Mouse (Mus musculus): ENCODE results near the gene Stx1a. TPM values are rescaled to one million over a fixed set of nuclear protein-coding genes. Genes with fewer than 3 reads are reported as not detected.

The Stx1a gene
- polyA plus RNA-seq (2012; fragmentation: generic; extraction: Trizol) = 5.3 TPM
- long read RNA-seq, experiment 1, transcript Stx1a-204 (10 exons, 2,167 nt) = major isoform, 5 of 7 reads
- long read RNA-seq, experiment 1, partial matches to known transcripts = 0 of 7 reads
- long read RNA-seq, experiment 1, other reads (novel, unspliced or antisense) = 1 of 7 reads
- long read RNA-seq, experiment 2, transcript Stx1a-204 (10 exons, 2,167 nt) = major isoform, 35 of 39 reads
- long read RNA-seq, experiment 2, partial matches to known transcripts = 0 of 39 reads
- long read RNA-seq, experiment 2, other reads (novel, unspliced or antisense) = 4 of 39 reads

GRCm38 (mm10) chr5:135023344-135024173 lies at the start of gene Stx1a:
TSS of gene Stx1a (plus strand) at chr5:135023482.
- TF ChIP-seq CEBPB (IDR thresholded peaks at IDR 0.05; ENCODE audit: low read depth) (no peak), USF1 (IDR thresholded peaks at IDR 0.05; ENCODE audit: low read depth) (no peak), MAX (IDR thresholded peaks at IDR 0.05) (no peak), CTCF (IDR thresholded peaks at IDR 0.05; ENCODE audit: control insufficient read depth, insufficient read depth, insufficient read length) (no peak), FOSL1 (IDR thresholded peaks at IDR 0.05; ENCODE audit: insufficient read depth, low read length, poor library complexity, severe bottlenecking) (no peak), MYOG (IDR thresholded peaks at IDR 0.05; ENCODE audit: control insufficient read depth, extremely low read depth, insufficient read length) (no peak), MYOD1 (IDR thresholded peaks at IDR 0.05; ENCODE audit: control insufficient read depth, insufficient read length, low read depth) (no peak)
- H3K27me3 ChIP-seq (ENCODE audit: control insufficient read depth, insufficient read depth, insufficient read length) = no peaks in the 10 kb centered on the region
- H3K36me3 ChIP-seq (ENCODE audit: control insufficient read depth, insufficient read depth) = no peaks in the 10 kb centered on the region
- peaks cover 4% of the 10 kb centered on the region for H3K79me3 ChIP-seq (ENCODE audit: low read depth)
- H3ac ChIP-seq (ENCODE audit: control insufficient read depth, insufficient read length, low read depth) = peak within 1 kb of the TSS; percentile 77
- peak within 1 kb of the TSS; percentile 65 for H3K4me3 ChIP-seq (ENCODE audit: insufficient read depth, poor library complexity, severe bottlenecking)
- H3K79me2 ChIP-seq (ENCODE audit: control insufficient read depth, insufficient read depth) = peaks cover 24% of the 10 kb centered on the region

DNA sequence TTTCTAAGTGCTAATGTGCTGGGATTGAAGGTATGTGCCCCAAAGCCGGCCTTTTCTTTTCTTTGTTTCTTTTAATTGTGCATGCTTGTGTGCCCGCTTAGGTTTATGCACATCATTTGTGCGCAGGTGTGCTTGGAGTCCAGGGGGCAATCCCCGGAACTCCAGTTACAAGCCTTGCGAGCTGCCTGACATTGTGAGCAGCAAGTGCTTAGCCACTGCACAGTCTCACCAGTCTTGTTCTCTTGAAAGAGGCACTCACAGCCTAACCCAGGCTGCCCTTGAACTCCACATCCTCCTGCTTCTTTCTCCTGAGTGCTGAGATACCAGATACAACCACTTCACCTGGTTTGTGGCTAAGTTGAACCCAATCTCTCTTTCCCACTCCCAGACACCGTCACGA lies 49.8 kb upstream of the Stx1a start:
- Histone ChIP-seq H3K79me2 (ENCODE audit: control insufficient read depth, insufficient read depth) (no peaks in the 10 kb centered on the region), H3ac (ENCODE audit: control insufficient read depth, insufficient read length, low read depth) (no peak overlapping the region), H3K4me3 (ENCODE audit: insufficient read depth, poor library complexity, severe bottlenecking) (no peak overlapping the region), H3K36me3 (ENCODE audit: control insufficient read depth, insufficient read depth) (no peaks in the 10 kb centered on the region), H3K27me3 (ENCODE audit: control insufficient read depth, insufficient read depth, insufficient read length) (no peaks in the 10 kb centered on the region), H3K79me3 (ENCODE audit: low read depth) (no peaks in the 10 kb centered on the region)
- TF ChIP-seq FOSL1 (IDR thresholded peaks at IDR 0.05; ENCODE audit: insufficient read depth, low read length, poor library complexity, severe bottlenecking) (no peak), MYOG (IDR thresholded peaks at IDR 0.05; ENCODE audit: control insufficient read depth, extremely low read depth, insufficient read length) (no peak), CTCF (IDR thresholded peaks at IDR 0.05; ENCODE audit: control insufficient read depth, insufficient read depth, insufficient read length) (no peak), MYOD1 (IDR thresholded peaks at IDR 0.05; ENCODE audit: control insufficient read depth, insufficient read length, low read depth) (no peak), USF1 (IDR thresholded peaks at IDR 0.05; ENCODE audit: low read depth) (no peak), CEBPB (IDR thresholded peaks at IDR 0.05; ENCODE audit: low read depth) (no peak), MAX (IDR thresholded peaks at IDR 0.05) (no peak)

DNA sequence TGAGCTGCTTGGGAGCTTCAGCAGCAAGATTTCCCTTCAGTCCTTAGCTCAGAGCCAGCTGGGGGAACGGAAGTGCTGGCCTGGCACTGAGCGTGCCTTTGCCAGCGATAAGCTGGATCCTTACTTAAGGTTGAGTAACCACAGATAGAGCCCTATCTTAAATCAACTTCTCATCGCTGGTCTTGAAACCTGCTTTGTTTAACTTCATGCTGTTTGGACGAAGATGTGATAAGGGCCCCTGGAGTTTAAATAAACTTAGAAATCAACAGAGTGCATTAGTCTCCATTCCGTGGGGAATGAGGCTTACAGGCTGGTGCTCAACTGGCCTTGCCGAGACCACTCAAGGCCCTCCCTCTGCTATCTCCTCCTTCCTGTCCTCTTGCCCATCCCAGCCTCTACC lies 49.0 kb upstream of the Stx1a start:
- Histone ChIP-seq H3K27me3 (ENCODE audit: control insufficient read depth, insufficient read depth, insufficient read length) (no peaks in the 10 kb centered on the region), H3K79me3 (ENCODE audit: low read depth) (no peaks in the 10 kb centered on the region), H3K4me3 (ENCODE audit: insufficient read depth, poor library complexity, severe bottlenecking) (no peak overlapping the region), H3ac (ENCODE audit: control insufficient read depth, insufficient read length, low read depth) (no peak overlapping the region), H3K79me2 (ENCODE audit: control insufficient read depth, insufficient read depth) (no peaks in the 10 kb centered on the region), H3K36me3 (ENCODE audit: control insufficient read depth, insufficient read depth) (no peaks in the 10 kb centered on the region)
- TF ChIP-seq CTCF (IDR thresholded peaks at IDR 0.05; ENCODE audit: control insufficient read depth, insufficient read depth, insufficient read length) (no peak), USF1 (IDR thresholded peaks at IDR 0.05; ENCODE audit: low read depth) (no peak), MAX (IDR thresholded peaks at IDR 0.05) (no peak), MYOD1 (IDR thresholded peaks at IDR 0.05; ENCODE audit: control insufficient read depth, insufficient read length, low read depth) (no peak), CEBPB (IDR thresholded peaks at IDR 0.05; ENCODE audit: low read depth) (no peak), FOSL1 (IDR thresholded peaks at IDR 0.05; ENCODE audit: insufficient read depth, low read length, poor library complexity, severe bottlenecking) (no peak)

DNA sequence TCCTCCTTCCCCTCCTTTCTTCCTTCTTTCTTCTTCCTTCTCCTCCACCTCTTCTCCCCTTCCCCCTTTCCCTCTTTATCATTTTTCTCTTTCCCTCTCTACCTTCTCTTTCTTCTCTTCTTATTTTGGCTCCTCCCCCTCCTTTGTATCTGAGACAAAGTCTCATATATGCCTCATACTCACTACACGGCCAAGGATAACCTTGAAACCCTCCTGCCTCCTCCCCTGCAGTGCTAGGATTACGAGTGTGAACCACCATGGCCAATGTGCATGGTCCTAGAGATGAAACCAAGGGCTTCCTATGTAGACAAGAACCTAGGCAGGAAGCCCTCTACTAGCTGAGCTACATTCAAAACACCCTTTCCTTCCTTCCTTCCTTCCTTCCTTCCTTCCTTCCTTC lies 48.4 kb upstream of the Stx1a start:
- Histone ChIP-seq H3K36me3 (ENCODE audit: control insufficient read depth, insufficient read depth) (no peaks in the 10 kb centered on the region), H3K79me2 (ENCODE audit: control insufficient read depth, insufficient read depth) (no peaks in the 10 kb centered on the region), H3K4me3 (ENCODE audit: insufficient read depth, poor library complexity, severe bottlenecking) (no peak overlapping the region), H3K27me3 (ENCODE audit: control insufficient read depth, insufficient read depth, insufficient read length) (no peaks in the 10 kb centered on the region), H3ac (ENCODE audit: control insufficient read depth, insufficient read length, low read depth) (no peak overlapping the region), H3K79me3 (ENCODE audit: low read depth) (no peaks in the 10 kb centered on the region)
- TF ChIP-seq MAX (IDR thresholded peaks at IDR 0.05) (no peak), MYOG (IDR thresholded peaks at IDR 0.05; ENCODE audit: control insufficient read depth, extremely low read depth, insufficient read length) (no peak), USF1 (IDR thresholded peaks at IDR 0.05; ENCODE audit: low read depth) (no peak), MYOD1 (IDR thresholded peaks at IDR 0.05; ENCODE audit: control insufficient read depth, insufficient read length, low read depth) (no peak), FOSL1 (IDR thresholded peaks at IDR 0.05; ENCODE audit: insufficient read depth, low read length, poor library complexity, severe bottlenecking) (no peak), CEBPB (IDR thresholded peaks at IDR 0.05; ENCODE audit: low read depth) (no peak), CTCF (IDR thresholded peaks at IDR 0.05; ENCODE audit: control insufficient read depth, insufficient read depth, insufficient read length) (no peak)

DNA sequence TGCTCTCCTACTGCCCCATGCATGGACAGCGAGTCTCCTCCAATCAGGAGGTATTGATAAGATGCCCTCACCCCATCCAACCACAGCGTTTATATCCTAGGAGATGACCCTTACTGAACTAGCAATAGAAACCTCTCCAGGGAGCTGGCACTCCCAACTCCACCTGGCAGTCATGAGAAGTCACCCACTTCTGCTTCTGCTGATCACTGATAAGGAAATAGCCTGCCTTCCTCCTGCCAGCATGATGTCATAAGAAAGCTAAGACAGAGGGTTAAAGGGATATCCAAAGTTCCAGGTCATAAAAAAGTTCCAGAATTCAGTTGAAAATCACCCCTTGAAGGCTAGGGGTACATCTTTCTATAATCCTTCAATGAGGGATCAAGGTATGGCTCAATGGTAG lies 47.1 kb upstream of the Stx1a start:
- no peaks in the 10 kb centered on the region for H3K36me3 ChIP-seq (ENCODE audit: control insufficient read depth, insufficient read depth)
- no peaks in the 10 kb centered on the region for H3K79me2 ChIP-seq (ENCODE audit: control insufficient read depth, insufficient read depth)
- no peak overlapping the region for H3ac ChIP-seq (ENCODE audit: control insufficient read depth, insufficient read length, low read depth)
- H3K79me3 ChIP-seq (ENCODE audit: low read depth) = no peaks in the 10 kb centered on the region
- no peak overlapping the region for H3K4me3 ChIP-seq (ENCODE audit: insufficient read depth, poor library complexity, severe bottlenecking)
- TF ChIP-seq MYOD1 (IDR thresholded peaks at IDR 0.05; ENCODE audit: control insufficient read depth, insufficient read length, low read depth) (no peak), FOSL1 (IDR thresholded peaks at IDR 0.05; ENCODE audit: insufficient read depth, low read length, poor library complexity, severe bottlenecking) (no peak), CTCF (IDR thresholded peaks at IDR 0.05; ENCODE audit: control insufficient read depth, insufficient read depth, insufficient read length) (no peak), USF1 (IDR thresholded peaks at IDR 0.05; ENCODE audit: low read depth) (no peak), MYOG (IDR thresholded peaks at IDR 0.05; ENCODE audit: control insufficient read depth, extremely low read depth, insufficient read length) (no peak), MAX (IDR thresholded peaks at IDR 0.05) (no peak), CEBPB (IDR thresholded peaks at IDR 0.05; ENCODE audit: low read depth) (no peak)
- H3K27me3 ChIP-seq (ENCODE audit: control insufficient read depth, insufficient read depth, insufficient read length) = no peaks in the 10 kb centered on the region
